Mouse (Mus musculus) hindbrain, embryonic 15.5 days (tissue): ENCODE data around the gene Arap1. TPM values are rescaled to one million over a fixed set of nuclear protein-coding genes. Genes with fewer than 3 reads are reported as not detected.

Experiments used
- ATAC-seq: fragments of 200-750 bp; cut with Nextera tagmentation; 2 replicates; pipeline ENCODE4 v1.8.0; 2017; ENCODE audit warnings: low read depth, moderate number of reproducible peaks, moderate TSS enrichment; ENCODE audit not compliant: low FRiP score
- H3K27ac ChIP-seq: fragments of 300-500 bp; sonication (generic); replicated peaks from 2 replicates; pipeline ENCODE4 v1.5.1; 2015; ENCODE audit warnings: mild to moderate bottlenecking, inconsistent platforms
- H3K27me3 ChIP-seq: fragments of 300-500 bp; sonication (generic); 2 replicates; pipeline ENCODE4 v1.6.1; 2015; ENCODE audit warnings: control low read depth, inconsistent platforms
- H3K36me3 ChIP-seq: fragments of 300-500 bp; sonication (generic); 2 replicates; pipeline ENCODE4 v1.6.1; 2015; ENCODE audit warnings: control low read depth, inconsistent platforms
- H3K4me1 ChIP-seq: fragments of 300-500 bp; sonication (generic); replicated peaks from 2 replicates; pipeline ENCODE4 v1.6.1; 2015; ENCODE audit warnings: control low read depth, inconsistent platforms
- H3K4me2 ChIP-seq: fragments of 300-500 bp; sonication (generic); 2 replicates; pipeline ENCODE4 v1.6.1; 2015; ENCODE audit warnings: moderate library complexity, mild to moderate bottlenecking, inconsistent platforms
- H3K4me3 ChIP-seq: fragments of 300-500 bp; sonication (generic); 2 replicates; pipeline ENCODE4 v1.5.1; 2015; ENCODE audit warnings: mild to moderate bottlenecking, inconsistent platforms
- H3K9ac ChIP-seq: fragments of 300-500 bp; sonication (generic); 2 replicates; pipeline ENCODE4 v1.6.1; 2015; ENCODE audit warnings: inconsistent platforms
- H3K9me3 ChIP-seq: fragments of 300-500 bp; sonication (generic); 2 replicates; pipeline ENCODE4 v1.6.1; 2016; ENCODE audit warnings: control low read depth, inconsistent platforms
- WGBS: fragments of 180-500 bp; shearing (Covaris S2); methylation state at CpG from one replicate; pipeline ENCODE4 v1.1.7; 2015; 5-methylcytosine and 5-hydroxymethylcytosine counted together
- polyA plus RNA-seq: library from polyadenylated mRNA; unstranded; fragments of >200 nt; fragmentation: Nextera tagmentation; extraction: Ambion mirVana; gene quantifications from 2 replicates; pipeline ENCODE4 v1.2.1, GENCODE M21; 2015

The Arap1 gene
- polyA plus RNA-seq, 1 experiment from 2014 or later, result 10.6 TPM

DNA sequence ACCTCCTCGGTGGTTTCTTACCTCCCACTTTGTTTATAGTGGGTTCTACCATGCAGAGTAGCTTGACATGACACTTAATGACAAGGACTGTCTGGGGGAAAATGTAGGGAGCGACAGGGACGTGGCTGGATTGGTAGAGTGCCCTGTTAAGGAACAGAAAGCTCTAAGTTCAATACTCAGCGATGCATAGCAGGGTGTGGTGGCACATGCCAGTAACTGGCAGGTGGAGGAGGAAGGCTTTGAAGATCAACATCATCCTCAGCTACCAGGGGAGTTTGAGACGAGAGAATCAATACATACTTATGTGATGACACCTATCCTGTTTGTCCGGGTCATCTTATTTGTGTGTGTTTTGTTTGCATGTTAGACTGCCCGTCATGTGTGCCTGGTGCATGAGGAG is 21.8 kb downstream of the Arap1 start:
- Histone ChIP-seq H3K4me1 (no peaks in the 10 kb centered on the region), H3K9me3 (no peaks in the 10 kb centered on the region), H3K9ac (no peak overlapping the region), H3K4me2 (no peak overlapping the region), H3K4me3 (no peak overlapping the region), H3K36me3 (no peaks in the 10 kb centered on the region), H3K27ac (no peak overlapping the region), H3K27me3 (no peaks in the 10 kb centered on the region)
- no peak for ATAC-seq
- 85% methylated on average over 7 of the region's 7 CpGs for WGBS

DNA sequence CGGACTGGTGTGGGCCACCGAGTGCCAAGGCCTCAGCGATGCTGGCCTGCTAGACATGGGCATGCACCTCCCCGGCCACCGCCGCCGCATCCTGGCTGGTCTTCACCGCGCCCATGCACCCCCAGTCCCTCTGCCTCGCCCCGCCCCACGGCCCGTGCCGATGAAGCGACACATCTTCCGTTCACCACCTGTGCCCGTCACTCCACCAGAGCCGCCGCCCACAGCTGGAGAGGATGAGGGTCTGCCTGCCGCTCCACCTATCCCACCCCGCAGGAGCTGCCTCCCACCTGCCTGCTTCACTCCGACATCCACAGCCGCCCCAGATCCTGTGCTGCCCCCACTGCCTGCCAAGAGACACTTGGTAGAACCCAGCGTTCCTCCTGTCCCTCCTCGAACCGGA is 25.2 kb downstream of the Arap1 start:
- Histone ChIP-seq H3K36me3 (no peaks in the 10 kb centered on the region), H3K4me3 (no peak overlapping the region), H3K9me3 (no peaks in the 10 kb centered on the region), H3K27me3 (no peaks in the 10 kb centered on the region), H3K27ac (no peak overlapping the region), H3K4me2 (no peak overlapping the region), H3K9ac (no peak overlapping the region), H3K4me1 (peaks cover 8% of the 10 kb centered on the region; the same call in 1 of the 2 replicates)
- no peak for ATAC-seq
- 85% methylated on average over 26 of the region's 26 CpGs for WGBS

DNA sequence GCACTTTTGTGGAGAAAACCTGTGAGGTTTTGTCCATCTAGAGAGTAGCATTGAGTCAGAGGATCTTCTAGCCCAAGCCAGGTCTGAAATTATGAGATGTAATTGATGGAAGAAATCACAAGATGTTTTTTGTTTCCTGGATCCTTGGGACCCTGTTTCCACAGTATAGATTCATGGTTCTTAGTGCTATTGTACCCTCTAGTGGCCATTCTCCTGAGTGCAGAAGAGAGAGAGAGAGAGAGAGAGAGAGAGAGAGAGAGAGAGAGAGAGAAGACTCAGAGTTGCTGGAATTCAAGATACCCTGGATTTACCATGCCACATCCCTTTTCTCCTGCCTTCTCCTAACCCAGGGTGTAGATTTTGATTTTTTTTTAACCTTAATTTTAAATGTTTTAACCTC is 26.3 kb downstream of the Arap1 start:
- ATAC-seq, result peak; percentile 72; the same call in 1 of the 2 replicates
- Histone ChIP-seq H3K4me2 (no peak overlapping the region), H3K36me3 (no peaks in the 10 kb centered on the region), H3K4me1 (peaks cover 8% of the 10 kb centered on the region; the same call in 1 of the 2 replicates), H3K27ac (no peak overlapping the region), H3K9me3 (no peaks in the 10 kb centered on the region), H3K9ac (no peak overlapping the region), H3K4me3 (no peak overlapping the region), H3K27me3 (no peaks in the 10 kb centered on the region)

DNA sequence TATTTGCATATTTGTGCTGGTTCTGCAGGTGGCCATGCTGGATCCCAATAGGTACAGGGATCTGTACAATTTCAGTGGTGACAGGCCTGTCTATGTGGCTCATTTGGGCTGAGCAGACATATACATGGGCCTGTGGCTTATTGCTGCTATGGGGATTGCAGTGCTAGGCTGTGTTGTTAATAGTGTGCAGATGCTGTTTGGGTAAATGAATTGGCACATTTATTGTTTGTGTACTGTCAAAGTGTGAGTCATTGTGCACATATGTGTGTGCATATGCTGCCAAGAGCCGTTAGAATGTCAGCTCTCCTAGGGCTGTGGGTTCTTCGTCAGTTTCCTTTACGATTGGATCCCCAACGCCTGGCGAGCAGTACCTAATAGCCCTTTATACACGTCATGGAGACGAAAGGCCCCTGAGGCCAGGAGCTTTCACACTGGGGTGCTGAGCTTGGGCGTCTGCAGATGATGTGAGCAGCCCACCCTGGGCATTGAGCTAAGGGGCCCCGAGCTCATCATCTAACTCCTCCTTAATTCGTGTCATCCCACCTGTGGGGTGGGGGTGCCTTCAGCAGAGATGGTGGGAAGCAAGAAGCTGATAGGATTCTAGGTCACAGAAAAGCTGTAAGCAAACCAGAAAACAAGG is 29.0 kb downstream of the Arap1 start:
- no peaks in the 10 kb centered on the region for H3K27me3 ChIP-seq
- no peak overlapping the region for H3K9ac ChIP-seq
- H3K36me3 ChIP-seq, result no peaks in the 10 kb centered on the region
- H3K27ac ChIP-seq, result no peak overlapping the region
- 56% methylated on average over 10 of the region's 10 CpGs for WGBS
- no peak overlapping the region for H3K4me2 ChIP-seq
- H3K4me1 ChIP-seq, result peaks cover 8% of the 10 kb centered on the region; the same call in 1 of the 2 replicates
- no peak; the same call in 1 of the 2 replicates for ATAC-seq
- no peak overlapping the region for H3K4me3 ChIP-seq
- H3K9me3 ChIP-seq, result no peaks in the 10 kb centered on the region

DNA sequence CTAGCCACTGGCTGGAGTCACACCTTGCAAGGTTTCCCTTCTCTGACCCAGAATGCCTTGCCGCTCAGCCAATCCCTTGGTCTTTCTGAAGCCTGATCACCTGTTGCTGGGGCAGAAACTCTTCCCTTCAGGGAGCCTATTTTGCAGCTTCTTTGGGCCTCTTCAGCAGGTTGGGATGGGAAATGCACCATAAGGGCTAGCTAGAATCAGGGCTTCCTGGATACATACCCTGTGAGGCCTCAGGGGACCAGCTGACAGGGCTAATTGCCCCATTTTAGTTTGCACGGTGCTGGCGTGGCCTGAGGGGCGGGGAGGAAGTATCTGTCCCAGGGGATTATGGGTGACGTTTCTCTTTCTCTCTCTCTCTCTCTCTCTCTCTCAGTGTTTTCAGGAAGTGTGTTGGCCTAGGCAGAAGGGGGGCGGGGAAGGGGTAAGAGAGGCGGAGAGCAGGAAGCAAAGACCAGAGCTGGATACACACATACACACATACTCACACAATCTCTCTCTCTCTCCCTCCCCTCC is 29.9 kb downstream of the Arap1 start:
- Histone ChIP-seq H3K27me3 (no peaks in the 10 kb centered on the region), H3K9ac (no peak overlapping the region), H3K4me2 (0 out of 2 replicates have a peak overlapping the region, but pooled peaks have one; percentile 9), H3K27ac (peak overlapping the region; percentile 3; the same call in 1 of the 2 replicates), H3K4me1 (peaks cover 8% of the 10 kb centered on the region; the same call in 1 of the 2 replicates), H3K36me3 (no peaks in the 10 kb centered on the region), H3K4me3 (no peak overlapping the region), H3K9me3 (no peaks in the 10 kb centered on the region)
- ATAC-seq, result no peak
- WGBS, result 42% methylated on average over 7 of the region's 7 CpGs

DNA sequence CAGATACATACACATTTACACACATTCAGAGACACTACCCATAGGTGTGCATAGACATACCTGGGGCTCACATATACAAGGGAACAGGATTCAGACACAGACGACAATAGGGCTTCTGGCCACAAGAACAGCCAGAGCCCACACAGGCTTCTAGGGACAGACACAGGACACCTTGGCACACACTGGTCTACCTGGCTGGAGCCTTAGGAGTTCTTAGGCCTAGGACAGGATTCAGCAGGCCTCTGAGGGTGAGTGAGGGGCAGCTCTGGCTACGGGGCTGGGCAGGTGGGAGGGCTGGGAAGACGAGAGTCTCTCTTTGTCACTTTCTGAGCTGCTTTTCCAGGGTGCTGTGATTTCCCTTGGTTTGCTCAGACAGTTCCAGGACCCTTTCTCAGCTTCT is 30.4 kb downstream of the Arap1 start:
- Histone ChIP-seq H3K27me3 (no peaks in the 10 kb centered on the region), H3K4me3 (no peak overlapping the region), H3K36me3 (no peaks in the 10 kb centered on the region), H3K4me2 (0 out of 2 replicates have a peak overlapping the region, but pooled peaks have one; percentile 2), H3K9me3 (no peaks in the 10 kb centered on the region), H3K4me1 (peaks cover 8% of the 10 kb centered on the region; the same call in 1 of the 2 replicates), H3K9ac (no peak overlapping the region), H3K27ac (no peak overlapping the region; the same call in 1 of the 2 replicates)
- 69% methylated on average over 3 of the region's 3 CpGs for WGBS
- no peak for ATAC-seq

DNA sequence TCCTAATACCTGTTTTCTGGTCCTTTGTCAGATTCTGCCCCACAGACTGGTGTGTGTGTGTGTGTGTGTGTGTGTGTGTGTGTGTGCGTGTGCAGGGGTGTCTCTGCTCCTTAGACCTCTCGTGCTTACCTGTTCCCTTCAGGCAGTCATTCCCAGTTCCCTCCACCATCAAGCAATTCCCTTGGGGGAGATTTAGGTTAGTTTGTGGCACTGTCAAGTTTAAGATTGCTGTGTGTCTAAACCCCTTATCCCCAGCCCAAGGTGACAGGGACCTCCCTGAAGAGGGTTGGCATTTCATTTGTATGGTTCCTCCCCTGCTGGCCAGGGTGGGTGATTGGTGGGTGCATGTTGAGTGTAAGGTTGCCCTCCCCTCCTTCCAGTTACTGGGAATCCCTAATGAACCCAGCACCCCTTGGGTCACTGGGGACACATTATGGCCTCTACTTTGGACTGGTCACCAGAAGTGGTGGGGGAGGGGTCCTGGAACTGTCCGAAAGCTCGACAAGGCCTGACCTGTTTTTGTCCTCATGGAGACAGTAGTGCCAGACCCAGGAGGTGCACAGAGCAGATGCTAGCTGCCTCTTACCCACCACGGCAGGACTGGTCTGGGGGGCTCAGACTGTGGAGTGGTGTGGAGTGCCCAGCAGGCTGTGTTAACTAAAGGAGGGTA is 31.1 kb downstream of the Arap1 start:
- no peak overlapping the region for H3K27ac ChIP-seq
- H3K9me3 ChIP-seq, result no peaks in the 10 kb centered on the region
- H3K4me1 ChIP-seq, result peaks cover 8% of the 10 kb centered on the region; the same call in 1 of the 2 replicates
- H3K4me2 ChIP-seq, result 0 out of 2 replicates have a peak overlapping the region, but pooled peaks have one; percentile 2
- ATAC-seq, result no peak
- 64% methylated on average over 5 of the region's 5 CpGs for WGBS
- H3K27me3 ChIP-seq, result no peaks in the 10 kb centered on the region
- H3K4me3 ChIP-seq, result no peak overlapping the region
- H3K36me3 ChIP-seq, result no peaks in the 10 kb centered on the region
- H3K9ac ChIP-seq, result no peak overlapping the region

DNA sequence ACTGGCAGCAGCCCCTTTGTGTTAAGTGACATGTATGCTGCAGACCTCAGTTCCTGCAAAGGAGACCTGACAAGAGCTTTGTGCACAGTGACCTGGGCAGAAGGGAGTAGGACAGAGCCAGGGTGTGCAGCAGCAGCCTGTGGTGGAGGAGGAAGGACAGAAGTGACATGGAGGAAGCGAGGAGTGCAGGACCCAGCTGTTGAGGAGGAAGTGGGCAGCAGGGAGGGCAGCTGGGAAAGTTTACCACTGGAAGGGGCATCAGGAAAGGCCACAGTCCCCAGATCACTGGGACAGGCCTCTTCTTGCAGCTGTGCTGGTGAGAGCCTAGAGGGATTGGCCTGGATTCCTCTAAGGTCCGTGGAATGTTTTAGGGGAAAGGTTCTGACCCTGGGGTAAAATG is 31.9 kb downstream of the Arap1 start:
- Histone ChIP-seq H3K4me1 (peaks cover 8% of the 10 kb centered on the region; the same call in 1 of the 2 replicates), H3K9me3 (no peaks in the 10 kb centered on the region), H3K9ac (no peak overlapping the region), H3K27me3 (no peaks in the 10 kb centered on the region), H3K36me3 (no peaks in the 10 kb centered on the region), H3K4me2 (no peak overlapping the region), H3K27ac (no peak overlapping the region), H3K4me3 (no peak overlapping the region)
- no peak for ATAC-seq
- 74% methylated on average over 2 of the region's 2 CpGs for WGBS

DNA sequence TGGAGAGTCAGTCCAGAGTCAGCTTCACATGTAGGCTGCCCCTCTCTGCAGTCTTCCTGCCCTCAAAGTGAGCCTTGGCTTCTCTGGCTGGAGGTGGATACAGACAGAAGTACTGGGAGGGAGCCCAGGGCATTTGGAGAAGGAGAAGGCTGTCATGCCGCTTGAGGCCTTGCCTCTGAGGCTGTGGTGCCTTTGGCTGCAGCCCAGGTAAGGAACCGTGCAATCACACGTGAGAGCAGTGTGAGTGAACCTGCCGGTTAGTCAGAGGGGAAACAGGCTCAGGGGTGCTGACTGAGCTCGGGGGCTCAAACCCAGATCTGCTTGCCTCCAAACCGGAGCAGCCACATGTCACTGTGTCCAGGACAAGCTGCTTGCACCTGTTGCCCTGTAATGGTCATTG is 33.6 kb downstream of the Arap1 start:
- no peak overlapping the region for H3K9ac ChIP-seq
- H3K4me2 ChIP-seq, result no peak overlapping the region
- H3K36me3 ChIP-seq, result no peaks in the 10 kb centered on the region
- no peak for ATAC-seq
- no peaks in the 10 kb centered on the region for H3K27me3 ChIP-seq
- no peak overlapping the region for H3K27ac ChIP-seq
- no peak overlapping the region for H3K4me3 ChIP-seq
- 79% methylated on average over 6 of the region's 6 CpGs for WGBS
- no peaks in the 10 kb centered on the region for H3K9me3 ChIP-seq
- H3K4me1 ChIP-seq, result peaks cover 8% of the 10 kb centered on the region; the same call in 1 of the 2 replicates

DNA sequence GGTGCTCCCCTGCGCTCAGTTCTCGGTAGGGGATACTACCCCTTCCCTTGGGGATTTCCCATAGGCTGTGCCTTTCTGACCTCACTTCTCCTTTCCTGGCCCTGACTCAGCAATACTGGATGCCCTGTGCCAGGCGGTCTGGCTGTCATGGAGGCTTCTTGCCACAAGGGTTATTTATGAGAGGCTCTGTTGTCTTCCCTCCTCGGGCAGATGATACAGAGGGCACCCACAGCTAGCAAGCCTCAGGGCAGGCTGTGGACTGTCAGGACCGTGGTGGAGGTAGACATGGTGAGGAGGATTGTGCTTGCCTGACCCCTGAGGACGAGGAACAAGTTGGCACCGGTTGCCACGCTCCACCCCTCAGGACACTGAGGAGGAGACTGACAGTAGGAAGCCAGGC is 34.5 kb downstream of the Arap1 start:
- no peak for ATAC-seq
- Histone ChIP-seq H3K27ac (no peak overlapping the region), H3K4me2 (no peak overlapping the region), H3K4me3 (no peak overlapping the region), H3K9me3 (no peaks in the 10 kb centered on the region), H3K27me3 (no peaks in the 10 kb centered on the region), H3K9ac (no peak overlapping the region), H3K36me3 (no peaks in the 10 kb centered on the region), H3K4me1 (no peaks in the 10 kb centered on the region; the same call in 1 of the 2 replicates)
- 73% methylated on average over 8 of the region's 8 CpGs for WGBS

DNA sequence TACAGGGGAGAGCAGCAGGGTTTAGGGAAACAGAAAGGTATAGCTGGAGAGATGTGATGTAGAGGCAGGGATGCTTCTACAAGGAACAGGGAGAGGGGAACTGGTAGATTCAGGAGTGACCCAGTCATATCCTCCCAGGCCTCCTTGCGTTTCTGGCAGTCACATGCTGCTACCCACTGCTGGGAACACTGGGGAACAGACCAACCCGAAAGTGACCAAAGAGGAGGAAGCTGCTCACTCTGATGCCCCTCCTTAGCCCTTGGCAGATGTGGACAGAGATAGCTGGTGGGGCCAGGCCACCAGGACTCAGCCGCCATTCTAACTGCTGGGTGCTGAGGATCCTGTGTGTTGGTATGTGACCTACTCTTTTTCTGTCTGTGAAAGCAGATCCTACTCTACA is 35.9 kb downstream of the Arap1 start:
- WGBS, result 50% methylated on average over 3 of the region's 3 CpGs
- no peak overlapping the region for H3K27ac ChIP-seq
- no peaks in the 10 kb centered on the region for H3K9me3 ChIP-seq
- no peak overlapping the region for H3K4me2 ChIP-seq
- H3K36me3 ChIP-seq, result no peaks in the 10 kb centered on the region
- no peaks in the 10 kb centered on the region for H3K27me3 ChIP-seq
- no peaks in the 10 kb centered on the region; the same call in 1 of the 2 replicates for H3K4me1 ChIP-seq
- no peak overlapping the region for H3K4me3 ChIP-seq
- ATAC-seq, result no peak
- H3K9ac ChIP-seq, result no peak overlapping the region

DNA sequence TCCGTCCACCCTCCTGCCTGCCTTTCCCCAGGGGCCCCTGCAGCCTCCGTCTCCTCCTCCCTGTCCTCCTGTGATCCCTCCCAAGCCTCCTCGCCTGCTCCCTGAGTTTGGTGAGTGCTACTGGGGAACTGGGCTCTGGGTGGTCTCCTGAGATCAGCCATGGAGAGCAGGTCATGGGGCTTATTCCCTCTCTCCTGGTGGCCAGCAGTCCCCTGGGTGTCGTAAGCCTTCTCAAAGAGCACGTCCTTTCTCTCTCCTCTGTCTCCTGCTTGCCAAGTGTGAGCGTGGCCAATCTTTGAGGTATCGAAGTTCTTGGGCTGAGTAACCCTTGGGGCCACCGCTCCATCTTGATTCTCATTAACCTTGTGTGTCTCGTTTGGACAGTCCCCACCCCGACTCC is 37.1 kb downstream of the Arap1 start:
- ATAC-seq, result no peak
- Histone ChIP-seq H3K9me3 (no peaks in the 10 kb centered on the region), H3K4me1 (no peaks in the 10 kb centered on the region), H3K9ac (no peak overlapping the region), H3K27me3 (no peaks in the 10 kb centered on the region), H3K36me3 (no peaks in the 10 kb centered on the region), H3K27ac (no peak overlapping the region), H3K4me2 (no peak overlapping the region), H3K4me3 (no peak overlapping the region)
- WGBS, result 70% methylated on average over 10 of the region's 10 CpGs
